Mouse (Mus musculus): ENCODE results near the gene Fam155a.

DNA sequence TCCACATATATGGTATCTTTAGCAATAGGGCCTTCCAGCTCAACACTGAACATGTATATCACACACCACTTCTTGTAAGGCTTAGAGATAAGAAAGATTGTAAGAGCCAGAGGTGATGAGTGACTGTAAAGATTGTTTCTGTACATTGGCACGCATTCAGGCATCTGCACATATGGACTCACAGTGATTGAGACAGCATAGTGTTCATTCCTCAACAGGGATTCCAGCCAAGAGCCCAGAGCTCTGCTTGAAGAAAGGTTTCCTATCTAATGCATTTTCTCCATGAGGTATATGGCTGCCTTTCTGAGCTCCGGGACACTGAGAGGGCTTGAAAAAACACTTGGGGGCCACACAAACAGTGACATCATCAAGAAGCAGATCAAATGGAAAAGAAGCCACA lies 438.2 kb downstream of the Fam155a start:
- no peak for TF ChIP-seq CTCF (IDR thresholded peaks at IDR 0.05; ENCODE audit: low read depth)
- TF ChIP-seq EP300 (IDR thresholded peaks at IDR 0.05; ENCODE audit: low read depth): no peak

All from heart, postnatal 0 days (tissue).